Mouse (Mus musculus): ENCODE measurements around the gene Cic.

The Cic gene

GRCm38 (mm10) chr7:25281734-25282601 lies 14.5 kb downstream of the Cic start:
- peak; percentile 98 for DNase-seq (ENCODE audit: low spot score in 2 of 2)

DNA sequence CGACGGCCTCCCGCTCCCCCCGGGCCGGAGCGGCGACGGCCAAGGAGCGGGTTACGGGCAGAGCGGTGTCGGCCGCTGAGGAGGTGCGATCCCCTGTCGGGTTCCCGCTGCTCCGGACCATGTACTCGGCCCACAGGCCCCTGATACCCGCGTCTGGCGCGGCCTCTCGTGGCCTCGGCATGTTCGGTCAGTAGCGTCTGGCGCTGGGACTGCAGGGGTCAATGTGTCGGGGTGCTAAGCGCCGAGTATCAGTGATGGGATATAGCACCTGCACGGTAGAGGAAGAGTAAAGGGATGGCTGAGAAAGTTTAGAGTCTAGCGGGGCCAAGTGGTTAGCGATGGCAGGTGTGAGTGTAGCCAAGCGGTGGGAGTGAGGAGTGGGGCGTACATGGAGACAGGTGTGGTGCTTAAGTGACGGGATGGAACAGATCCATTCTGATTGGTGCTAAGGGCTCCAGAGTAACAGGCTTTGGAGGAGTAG lies 15.3 kb downstream of the Cic start:
- peak in 1 of 2 experiments; percentile 58 for DNase-seq (ENCODE audit: low spot score in 2 of 2)

DNA sequence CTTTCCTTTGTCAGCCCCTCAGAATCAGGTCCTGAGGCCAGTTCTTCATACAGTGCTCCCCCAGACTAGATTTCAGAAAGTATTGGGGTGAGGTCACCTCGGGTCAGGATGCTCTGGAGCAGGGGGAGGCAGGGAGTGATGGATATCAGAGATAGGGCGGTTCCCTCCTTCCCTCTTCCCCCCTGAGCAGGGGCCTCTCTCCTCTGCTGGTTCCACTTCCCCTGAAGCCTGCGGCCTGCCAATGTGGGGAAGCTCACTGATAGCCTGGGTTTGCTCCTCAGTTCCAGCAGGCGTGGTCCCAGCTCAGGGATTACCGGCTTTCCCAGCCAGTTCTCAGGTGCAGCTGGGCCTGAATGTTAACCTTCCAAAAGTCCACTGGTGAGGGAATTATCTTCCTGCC lies 16.1 kb downstream of the Cic start:
- peak in 1 of 2 experiments; percentile 44 for DNase-seq (ENCODE audit: low spot score in 2 of 2)

- DNase-seq (ENCODE audit: low spot score in 2 of 2) = peak in 1 of 2 experiments; percentile 2
Measured at GRCm38 (mm10) chr7:25284171-25284570, 16.7 kb downstream of the Cic start.

DNA sequence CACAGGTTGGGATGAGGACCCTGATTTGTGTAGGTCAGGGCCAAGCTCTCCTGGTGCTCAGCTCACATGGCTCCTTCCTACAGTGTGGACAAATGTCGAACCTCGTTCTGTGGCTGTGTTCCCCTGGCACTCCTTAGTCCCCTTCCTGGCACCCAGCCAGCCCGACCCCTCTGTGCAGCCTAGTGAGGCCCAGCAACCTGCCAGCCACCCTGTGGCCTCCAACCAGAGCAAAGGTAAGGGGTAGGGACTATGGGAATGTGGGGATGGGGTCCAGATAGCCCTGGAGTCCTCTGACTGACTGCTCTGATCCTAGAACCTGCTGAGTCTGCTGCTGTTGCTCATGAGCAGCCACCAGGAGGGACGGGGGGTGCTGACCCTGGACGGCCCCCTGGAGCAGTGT lies 17.3 kb downstream of the Cic start:
- DNase-seq (ENCODE audit: low spot score in 2 of 2) = no peak

DNA sequence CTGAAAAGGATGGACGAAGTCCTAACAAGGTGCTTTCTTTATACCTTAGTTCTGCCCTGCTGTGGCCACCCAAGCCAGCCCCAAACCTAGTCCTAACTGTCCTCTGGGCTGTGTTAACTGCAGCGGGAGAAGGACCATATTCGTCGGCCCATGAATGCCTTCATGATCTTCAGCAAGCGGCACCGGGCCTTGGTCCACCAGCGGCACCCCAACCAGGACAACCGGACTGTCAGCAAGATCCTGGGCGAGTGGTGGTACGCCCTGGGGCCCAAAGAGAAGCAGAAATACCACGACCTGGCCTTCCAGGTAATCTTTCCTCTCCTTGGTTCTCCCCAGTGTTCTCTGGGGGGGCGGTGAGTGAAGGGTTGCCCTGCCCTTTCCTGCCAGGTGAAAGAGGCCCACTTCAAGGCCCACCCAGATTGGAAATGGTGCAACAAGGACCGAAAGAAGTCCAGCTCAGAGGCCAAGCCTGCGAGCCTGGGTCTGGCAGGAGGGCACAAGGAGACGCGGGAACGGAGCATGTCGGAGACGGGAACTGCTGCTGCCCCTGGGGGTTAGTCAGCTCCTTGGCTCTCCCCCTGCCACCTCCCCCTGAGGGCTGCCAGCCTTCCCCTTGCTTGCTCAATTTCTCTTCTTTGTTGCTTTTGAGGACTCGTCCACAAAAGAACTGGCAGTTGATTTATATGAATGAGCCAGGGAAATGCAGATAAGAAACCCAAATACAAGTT lies 18.2 kb downstream of the Cic start:
- no peak for DNase-seq (ENCODE audit: low spot score in 2 of 2)

DNA sequence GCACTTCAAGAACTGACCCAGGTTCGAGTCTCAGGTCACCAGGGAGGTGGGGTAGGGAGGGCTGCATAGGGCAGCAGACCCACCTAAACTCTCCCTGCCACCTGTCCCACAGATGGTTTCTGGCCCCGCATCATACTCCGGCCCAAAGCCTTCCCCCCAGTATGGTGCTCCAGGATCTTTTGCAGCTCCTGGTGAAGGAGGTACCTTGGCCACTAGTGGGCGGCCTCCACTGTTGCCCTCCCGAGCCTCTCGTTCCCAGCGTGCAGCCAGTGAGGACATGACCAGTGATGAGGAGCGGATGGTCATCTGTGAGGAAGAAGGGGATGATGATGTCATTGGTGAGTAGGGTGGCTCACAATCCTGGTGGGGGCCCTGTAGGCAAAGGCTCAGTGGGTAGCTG lies 19.5 kb downstream of the Cic start:
- no peak for DNase-seq (ENCODE audit: low spot score in 2 of 2)

DNA sequence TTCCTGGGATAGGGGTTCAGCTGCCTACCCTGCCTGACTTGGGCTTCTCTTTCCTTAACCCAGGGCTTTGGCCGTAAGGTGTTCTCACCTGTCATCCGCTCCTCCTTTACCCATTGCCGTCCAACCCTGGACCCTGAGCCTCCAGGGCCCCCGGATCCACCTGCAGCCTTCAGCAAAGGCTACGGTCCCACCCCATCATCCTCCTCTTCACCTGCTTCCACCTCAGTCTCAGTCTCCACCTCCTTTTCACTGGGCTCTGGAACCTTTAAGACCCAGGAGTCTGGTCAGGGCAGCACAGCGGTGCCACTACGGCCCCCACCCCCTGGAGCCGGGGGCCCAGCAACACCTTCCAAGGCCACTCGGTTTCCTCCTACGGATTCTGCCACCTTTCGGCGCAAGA lies 20.5 kb downstream of the Cic start:
- no peak for DNase-seq (ENCODE audit: low spot score in 2 of 2)

DNA sequence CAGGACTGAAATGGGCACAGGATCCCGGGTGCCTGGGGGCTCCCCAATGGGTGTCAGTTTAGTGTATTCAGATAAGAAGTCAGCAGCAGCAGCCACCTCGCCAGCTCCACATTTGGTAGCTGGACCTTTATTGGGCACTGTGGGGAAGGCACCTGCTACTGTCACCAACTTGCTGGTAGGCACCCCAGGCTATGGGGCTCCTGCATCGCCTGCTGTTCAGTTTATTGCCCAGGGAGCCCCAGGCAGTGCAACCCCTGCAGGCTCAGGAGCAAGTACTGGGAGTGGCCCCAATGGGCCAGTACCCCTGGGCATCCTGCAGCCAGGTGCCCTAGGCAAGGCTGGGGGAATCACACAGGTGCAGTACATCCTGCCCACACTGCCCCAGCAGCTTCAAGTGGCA lies 21.2 kb downstream of the Cic start:
- no peak for DNase-seq (ENCODE audit: low spot score in 2 of 2)

- DNase-seq (ENCODE audit: low spot score in 2 of 2) = no peak
Measured at GRCm38 (mm10) chr7:25289925-25290324, 22.4 kb downstream of the Cic start.

DNA sequence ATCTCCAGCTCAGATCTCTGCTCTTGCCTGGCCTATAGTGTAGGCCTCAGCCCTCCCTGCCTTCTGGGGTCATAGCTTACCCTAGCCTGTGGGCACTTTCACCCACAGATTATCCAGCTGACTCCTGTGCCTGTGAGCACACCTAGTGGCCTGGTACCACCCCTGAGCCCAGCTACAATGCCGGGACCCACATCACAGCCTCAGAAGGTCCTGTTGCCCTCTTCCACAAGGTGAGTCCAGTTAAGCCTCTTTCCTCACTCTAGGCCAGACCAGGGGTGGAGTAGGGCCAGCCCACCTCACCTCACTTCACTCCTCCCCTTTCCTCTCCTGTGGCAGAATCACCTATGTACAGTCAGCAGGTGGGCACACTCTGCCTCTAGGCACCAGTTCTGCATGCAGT lies 23.0 kb downstream of the Cic start:
- no peak for DNase-seq (ENCODE audit: low spot score in 2 of 2)

GRCm38 (mm10) chr7:25290911-25291310 lies 23.4 kb downstream of the Cic start:
- peak in 1 of 2 experiments; percentile 34 for DNase-seq (ENCODE audit: low spot score in 2 of 2)

DNA sequence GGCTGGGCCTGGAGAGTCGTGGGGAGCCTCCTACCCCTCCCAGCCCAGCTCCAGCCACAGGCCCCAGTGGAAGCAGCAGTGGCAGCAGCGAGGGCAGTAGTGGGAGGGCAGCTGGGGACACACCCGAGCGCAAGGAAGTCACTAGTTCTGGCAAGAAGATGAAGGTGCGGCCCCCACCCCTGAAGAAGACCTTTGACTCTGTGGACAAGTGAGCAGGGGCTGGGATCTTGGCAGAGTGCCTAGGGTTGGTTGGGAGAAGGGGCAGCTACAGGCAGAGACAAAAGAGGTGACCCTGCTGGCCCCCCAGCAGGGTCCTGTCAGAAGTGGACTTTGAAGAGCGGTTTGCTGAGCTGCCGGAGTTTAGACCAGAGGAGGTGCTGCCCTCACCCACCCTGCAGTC lies 24.6 kb downstream of the Cic start:
- no peak for DNase-seq (ENCODE audit: low spot score in 2 of 2)

GRCm38 (mm10) chr7:25293191-25293739 lies 25.8 kb downstream of the Cic start:
- no peak for DNase-seq (ENCODE audit: low spot score in 2 of 2)

DNA sequence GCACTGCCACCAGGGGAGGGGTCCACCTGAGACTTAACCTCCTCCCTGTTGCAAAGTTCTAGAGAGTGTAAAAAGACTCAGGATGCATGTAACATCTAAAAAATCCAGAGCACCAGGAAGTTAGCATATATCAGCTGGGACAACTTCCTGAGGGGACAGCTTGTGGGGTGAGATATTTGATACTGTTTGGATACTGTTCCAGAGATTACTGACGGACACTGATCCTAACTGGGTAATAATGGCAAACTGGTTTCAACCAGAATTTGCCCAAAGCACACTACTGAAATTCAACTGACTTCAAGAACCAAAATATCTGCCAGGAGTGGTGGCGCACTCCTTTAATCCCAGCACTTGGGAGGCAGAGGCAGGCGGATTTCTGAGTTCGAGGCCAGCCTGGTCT lies 27.0 kb downstream of the Cic start:
- no peak for DNase-seq (ENCODE audit: low spot score in 2 of 2)

- DNase-seq (ENCODE audit: low spot score in 2 of 2) = peak; percentile 64 to 65
Measured at GRCm38 (mm10) chr7:25294960-25295722, 27.6 kb downstream of the Cic start.

DNA sequence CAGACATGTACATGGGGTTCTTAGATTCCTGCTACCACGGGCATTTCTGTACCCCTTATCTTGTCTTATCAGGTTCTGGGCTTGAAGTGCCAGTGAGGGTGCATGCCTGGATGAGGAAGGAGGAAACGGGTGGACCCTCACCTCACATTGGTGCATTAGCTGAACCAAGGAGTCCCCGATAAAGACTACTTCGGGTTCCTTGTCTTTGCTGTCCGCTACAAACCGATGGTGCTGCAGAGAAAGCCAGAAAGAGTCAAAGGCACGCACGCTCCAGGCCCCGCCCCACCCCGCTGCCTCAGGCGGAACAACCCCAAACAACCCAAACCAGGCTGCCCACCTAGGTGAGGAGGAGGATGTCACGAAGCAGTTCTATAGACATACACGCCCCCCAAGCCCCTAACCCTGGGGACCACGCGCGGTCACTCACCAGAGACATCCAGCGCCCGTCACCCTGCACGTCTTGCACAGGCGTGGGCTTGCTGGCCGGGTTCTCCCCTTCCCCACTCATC lies 29.5 kb downstream of the Cic start:
- DNase-seq (ENCODE audit: low spot score in 2 of 2) = peak; percentile 66 to 70

DNA sequence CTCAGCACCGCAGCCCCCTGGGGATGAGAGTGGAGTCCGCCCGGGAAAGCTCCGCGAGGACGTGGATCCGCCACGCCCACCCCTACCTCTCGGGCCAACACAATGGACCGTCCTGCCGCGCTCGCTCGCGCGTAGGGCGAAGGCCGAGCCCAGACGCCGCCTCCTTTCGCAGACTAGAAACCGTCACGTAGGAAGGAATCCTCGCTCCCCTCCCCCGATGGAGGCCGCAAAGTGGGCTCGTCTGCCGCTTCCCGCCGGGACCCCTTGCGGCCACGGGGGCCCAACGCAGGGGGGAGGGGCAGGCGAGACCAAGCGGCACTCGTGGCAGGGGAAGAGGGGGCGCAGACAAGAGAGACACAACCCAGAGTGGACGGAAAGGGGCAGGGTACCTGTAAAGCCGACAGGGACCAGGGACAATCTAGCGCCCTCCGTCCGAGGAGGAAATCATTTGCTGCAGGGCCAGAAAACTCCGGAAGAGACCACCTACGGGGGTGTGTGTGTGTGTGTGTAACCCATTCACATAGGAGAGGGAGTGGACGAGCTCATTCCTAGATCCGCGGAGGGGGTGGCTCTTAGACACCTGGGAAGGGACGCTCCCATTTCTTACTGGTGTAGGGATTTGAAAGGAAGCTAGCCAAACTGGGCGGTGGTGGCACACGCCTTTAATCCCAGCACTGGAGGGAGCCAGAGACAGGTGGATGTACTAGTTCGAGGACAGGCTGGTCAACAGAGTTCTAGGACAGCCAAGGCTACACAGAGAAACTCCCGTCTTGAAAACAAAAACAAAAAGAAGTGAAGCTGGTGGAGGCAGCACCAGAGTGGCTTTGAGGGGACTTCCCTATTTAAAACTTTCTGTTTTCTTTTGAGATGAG lies 30.2 kb downstream of the Cic start, which contains the start of gene Pafah1b3:
TSS of gene Pafah1b3 (minus strand) at position 533 of the 872 bp plus-strand sequence.
- peak; percentile 60 to 69 for DNase-seq (ENCODE audit: low spot score in 2 of 2)

GRCm38 (mm10) chr7:25301063-25301462 lies 33.6 kb downstream of the Cic start, which contains the start of gene Prr19:
TSS of gene Prr19 (plus strand) at chr7:25301411.
- no peak for DNase-seq (ENCODE audit: low spot score in 2 of 2)

- no peak for DNase-seq (ENCODE audit: low spot score in 2 of 2)
Measured at GRCm38 (mm10) chr7:25303003-25303684, 35.6 kb downstream of the Cic start.
